Mouse (Mus musculus): ENCODE measurements around the gene Utp15. TPM values are rescaled to one million over a fixed set of nuclear protein-coding genes. Genes with fewer than 3 reads are reported as not detected.

Utp15 gene
- total and polyA plus RNA-seq, 2 experiments from 2014 or later, result 24.7 to 26.0 TPM

DNA sequence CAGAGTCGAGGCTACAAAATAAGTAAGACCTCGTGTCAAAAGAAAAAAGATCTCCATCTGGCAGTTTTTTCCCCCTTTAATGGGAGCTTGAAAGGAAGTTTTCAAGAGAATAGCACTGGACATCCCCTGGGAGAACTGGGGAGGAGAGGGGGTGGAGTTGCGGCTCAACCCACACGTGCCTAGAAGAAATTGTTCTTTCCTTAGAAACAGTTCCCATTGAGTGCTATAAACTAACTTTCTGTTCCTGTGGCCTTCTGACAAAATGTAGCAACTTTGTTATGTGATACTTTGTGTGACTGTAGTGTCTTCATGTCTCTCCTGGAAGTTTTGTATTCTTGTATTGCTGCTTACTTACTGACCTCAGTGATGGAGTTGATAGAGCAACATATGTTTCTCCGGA lies 1.3 kb upstream of the Utp15 start:
- no peaks in the 10 kb centered on the region for H3K27me3 ChIP-seq (ENCODE audit: insufficient read depth, low read length)
- H3K4me3 ChIP-seq (ENCODE audit: low read depth, low read length), result peak overlapping the region; percentile 93
- 22% methylated on average over 5 of the region's 5 CpGs for WGBS
- H3K36me3 ChIP-seq (ENCODE audit: insufficient read depth, low read length), result peaks cover 9% of the 10 kb centered on the region; the same call in 1 of the 2 replicates
- TF ChIP-seq CTCF (IDR thresholded peaks at IDR 0.05), result no peak
- H3K9me3 ChIP-seq (ENCODE audit: low read length), result no peaks in the 10 kb centered on the region
- DNase-seq (ENCODE audit: low spot score), result peak; percentile 4
- H3K4me2 ChIP-seq (ENCODE audit: low read depth, low read length, poor library complexity, severe bottlenecking), result peak overlapping the region; percentile 81
- no peak overlapping the region for H3K27ac ChIP-seq (ENCODE audit: low read depth, low read length)
- peaks cover 4% of the 10 kb centered on the region; the same call in 1 of the 2 replicates for H3K4me1 ChIP-seq (ENCODE audit: insufficient read depth, low read length)
- ATAC-seq (ENCODE audit: low FRiP score), result no peak
- 0 out of 2 replicates have a peak overlapping the region, but pooled peaks have one; percentile 92 for H3K9ac ChIP-seq (replicated peaks; ENCODE audit: low read length, poor library complexity, severe bottlenecking)

DNA sequence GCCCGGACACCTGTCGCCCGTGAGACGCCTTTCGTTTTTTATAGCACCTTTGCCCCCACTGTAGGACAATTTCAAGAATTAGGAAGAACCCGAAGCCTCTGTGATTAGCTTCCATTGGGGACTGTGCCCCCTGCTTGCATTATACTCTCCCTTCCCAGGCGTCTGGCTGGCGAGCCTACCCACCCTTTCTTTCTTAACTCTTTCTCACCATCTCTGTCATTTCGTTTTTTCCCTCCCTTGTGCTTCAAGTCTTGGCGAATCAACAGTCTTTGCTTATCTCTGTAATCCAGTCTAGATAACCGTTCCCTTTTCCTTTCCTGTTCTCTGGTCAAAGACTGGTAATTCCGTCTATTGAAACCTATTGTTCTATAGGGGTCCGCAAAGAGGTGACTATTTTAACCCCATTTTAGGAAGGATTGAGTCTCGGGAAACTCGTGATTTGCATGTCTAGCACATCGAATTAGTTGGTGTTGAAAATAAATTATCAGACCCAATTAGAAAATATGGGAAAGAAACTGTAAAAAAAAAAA lies 682 bp upstream of the Utp15 start:
- Histone ChIP-seq H3K27me3 (ENCODE audit: insufficient read depth, low read length) (no peaks in the 10 kb centered on the region), H3K4me3 (ENCODE audit: low read depth, low read length) (peak overlapping the region; percentile 93), H3K27ac (ENCODE audit: low read depth, low read length) (peak overlapping the region; percentile 94), H3K4me1 (ENCODE audit: insufficient read depth, low read length) (peaks cover 4% of the 10 kb centered on the region; the same call in 1 of the 2 replicates), H3K9ac (replicated peaks; ENCODE audit: low read length, poor library complexity, severe bottlenecking) (peak overlapping the region; percentile 92), H3K4me2 (ENCODE audit: low read depth, low read length, poor library complexity, severe bottlenecking) (peak overlapping the region; percentile 81), H3K36me3 (ENCODE audit: insufficient read depth, low read length) (peaks cover 9% of the 10 kb centered on the region; the same call in 1 of the 2 replicates), H3K9me3 (ENCODE audit: low read length) (no peaks in the 10 kb centered on the region)
- no peak for TF ChIP-seq CTCF (IDR thresholded peaks at IDR 0.05)
- 1% methylated on average over 13 of the region's 16 CpGs for WGBS
- DNase-seq (ENCODE audit: low spot score) (peak; percentile 5), ATAC-seq (ENCODE audit: low FRiP score) (peak; percentile 48; the same call in 1 of the 2 replicates)

DNA sequence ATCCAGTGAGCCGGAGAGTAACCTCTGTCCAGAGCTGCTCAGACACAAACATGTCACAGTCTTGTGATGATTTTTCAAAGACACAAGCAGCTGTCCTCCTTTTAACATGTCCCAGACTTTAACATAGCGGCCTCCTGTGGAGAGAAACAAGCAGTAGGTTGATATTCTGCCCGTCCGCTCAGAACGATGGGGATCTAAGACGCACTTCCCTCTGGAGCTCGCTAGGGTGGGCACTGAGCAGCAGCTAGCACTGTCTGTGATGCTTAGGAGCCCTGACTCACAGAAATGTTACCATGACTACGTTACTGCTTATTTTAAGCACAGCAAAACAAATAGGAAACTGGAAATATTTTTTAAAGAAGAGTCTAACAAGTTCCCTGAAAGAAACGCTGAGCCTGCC lies 7.9 kb downstream of the Utp15 start:
- no peak for ATAC-seq (ENCODE audit: low FRiP score)
- Histone ChIP-seq H3K4me1 (ENCODE audit: insufficient read depth, low read length) (no peaks in the 10 kb centered on the region), H3K9ac (replicated peaks; ENCODE audit: low read length, poor library complexity, severe bottlenecking) (no peak overlapping the region), H3K4me3 (ENCODE audit: low read depth, low read length) (no peak overlapping the region), H3K4me2 (ENCODE audit: low read depth, low read length, poor library complexity, severe bottlenecking) (no peak overlapping the region), H3K36me3 (ENCODE audit: insufficient read depth, low read length) (peaks cover 55% of the 10 kb centered on the region), H3K9me3 (ENCODE audit: low read length) (no peaks in the 10 kb centered on the region), H3K27ac (ENCODE audit: low read depth, low read length) (no peak overlapping the region), H3K27me3 (ENCODE audit: insufficient read depth, low read length) (no peaks in the 10 kb centered on the region)
- TF ChIP-seq CTCF (IDR thresholded peaks at IDR 0.05), result peak; percentile 42
- peak; percentile 19 for DNase-seq (ENCODE audit: low spot score)
- 71% methylated on average over 9 of the region's 9 CpGs for WGBS

DNA sequence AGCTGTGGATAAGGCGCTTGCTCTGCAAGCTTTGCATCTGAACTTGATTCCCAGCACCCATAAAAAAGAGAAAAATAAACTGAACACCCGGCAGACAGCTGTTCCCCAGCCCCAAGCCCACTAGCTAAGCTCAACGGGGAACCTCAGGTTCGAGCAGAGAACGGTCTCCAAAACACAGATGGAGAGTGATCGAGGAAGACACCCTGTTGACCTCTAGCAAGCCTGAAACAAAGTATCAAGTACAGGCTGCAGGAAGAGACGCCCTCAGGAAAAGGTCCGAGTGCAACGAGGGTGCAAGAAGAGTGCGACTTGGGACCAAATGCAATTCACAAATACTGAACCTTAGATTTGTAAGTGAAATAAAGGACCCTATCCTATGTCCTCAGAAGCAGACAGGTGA lies 13.2 kb downstream of the Utp15 start:
- no peak overlapping the region for H3K4me2 ChIP-seq (ENCODE audit: low read depth, low read length, poor library complexity, severe bottlenecking)
- DNase-seq (ENCODE audit: low spot score), result no peak
- H3K27me3 ChIP-seq (ENCODE audit: insufficient read depth, low read length), result no peaks in the 10 kb centered on the region
- H3K27ac ChIP-seq (ENCODE audit: low read depth, low read length), result no peak overlapping the region
- H3K4me3 ChIP-seq (ENCODE audit: low read depth, low read length), result no peak overlapping the region
- no peak for TF ChIP-seq CTCF (IDR thresholded peaks at IDR 0.05)
- no peak overlapping the region for H3K9ac ChIP-seq (replicated peaks; ENCODE audit: low read length, poor library complexity, severe bottlenecking)
- no peak for ATAC-seq (ENCODE audit: low FRiP score)
- H3K36me3 ChIP-seq (ENCODE audit: insufficient read depth, low read length), result peaks cover 48% of the 10 kb centered on the region
- 94% methylated on average over 10 of the region's 10 CpGs for WGBS
- no peaks in the 10 kb centered on the region for H3K4me1 ChIP-seq (ENCODE audit: insufficient read depth, low read length)
- no peaks in the 10 kb centered on the region for H3K9me3 ChIP-seq (ENCODE audit: low read length)

DNA sequence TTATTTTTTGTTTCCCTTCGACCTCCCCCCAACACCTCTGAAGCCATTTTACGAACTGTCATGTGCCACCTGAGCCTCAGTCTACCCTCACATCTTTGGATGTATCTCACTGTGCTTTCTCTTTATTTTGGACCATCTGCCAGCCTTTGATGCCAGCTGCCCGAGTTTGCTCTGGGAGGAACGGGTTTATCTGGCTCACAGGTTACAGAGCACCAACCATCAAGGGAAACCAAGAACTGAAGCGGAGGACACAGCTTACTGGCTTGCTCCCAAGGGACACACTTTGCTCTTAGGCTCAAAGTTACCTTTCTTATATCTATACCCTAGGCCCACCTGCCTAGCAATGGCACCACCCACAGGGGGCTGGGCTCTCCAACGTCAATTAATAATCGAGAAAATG lies 17.5 kb downstream of the Utp15 start:
- Histone ChIP-seq H3K27ac (ENCODE audit: low read depth, low read length) (no peak overlapping the region), H3K36me3 (ENCODE audit: insufficient read depth, low read length) (peaks cover 20% of the 10 kb centered on the region), H3K9me3 (ENCODE audit: low read length) (no peaks in the 10 kb centered on the region), H3K4me3 (ENCODE audit: low read depth, low read length) (no peak overlapping the region), H3K9ac (replicated peaks; ENCODE audit: low read length, poor library complexity, severe bottlenecking) (no peak overlapping the region), H3K4me1 (ENCODE audit: insufficient read depth, low read length) (no peaks in the 10 kb centered on the region), H3K4me2 (ENCODE audit: low read depth, low read length, poor library complexity, severe bottlenecking) (no peak overlapping the region), H3K27me3 (ENCODE audit: insufficient read depth, low read length) (no peaks in the 10 kb centered on the region)
- TF ChIP-seq CTCF (IDR thresholded peaks at IDR 0.05), result no peak
- no peak for DNase-seq (ENCODE audit: low spot score)
- ATAC-seq (ENCODE audit: low FRiP score), result no peak; the same call in 1 of the 2 replicates
- 66% methylated on average over 7 of the region's 7 CpGs for WGBS

DNA sequence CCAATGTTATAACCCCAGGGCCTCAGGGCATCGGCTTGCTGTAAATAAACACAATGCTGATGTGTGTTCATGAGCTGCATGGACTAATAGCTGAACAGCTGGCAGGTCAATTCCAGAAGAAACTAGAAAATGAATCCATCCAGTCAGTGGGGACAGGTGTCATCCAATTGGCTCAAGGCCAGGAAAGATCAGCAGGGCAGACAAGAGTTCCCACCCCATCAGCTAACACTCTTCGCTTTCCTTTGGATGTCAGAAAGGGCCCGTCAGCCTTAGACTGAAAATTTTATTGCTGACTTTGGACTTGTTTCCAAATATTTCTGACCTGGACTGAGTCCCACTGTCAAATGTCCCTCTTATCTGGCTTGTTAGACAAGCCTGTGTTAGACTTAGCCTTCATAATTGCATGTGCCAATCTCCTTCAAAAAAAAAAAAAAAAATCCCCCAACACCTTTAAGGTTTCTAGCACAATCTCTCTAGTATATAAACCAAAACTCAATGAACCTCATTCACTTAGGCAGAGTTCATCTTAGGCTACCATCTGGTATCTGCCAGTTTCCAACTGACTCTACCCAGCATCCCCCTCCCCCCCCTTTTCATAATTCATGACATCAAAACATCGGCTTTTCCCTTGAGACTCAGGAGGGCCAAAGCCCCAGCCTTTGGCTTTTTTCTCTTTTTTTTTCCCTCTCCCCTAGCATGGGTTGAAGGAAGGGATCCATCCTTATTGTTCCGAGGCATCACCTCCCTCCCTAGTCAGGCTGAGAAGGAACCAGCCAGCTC lies 18.1 kb downstream of the Utp15 start:
- DNase-seq (ENCODE audit: low spot score) (peak; percentile 28), ATAC-seq (ENCODE audit: low FRiP score) (no peak)
- Histone ChIP-seq H3K4me2 (ENCODE audit: low read depth, low read length, poor library complexity, severe bottlenecking) (no peak overlapping the region), H3K4me1 (ENCODE audit: insufficient read depth, low read length) (no peaks in the 10 kb centered on the region), H3K9ac (replicated peaks; ENCODE audit: low read length, poor library complexity, severe bottlenecking) (no peak overlapping the region), H3K9me3 (ENCODE audit: low read length) (no peaks in the 10 kb centered on the region), H3K27me3 (ENCODE audit: insufficient read depth, low read length) (no peaks in the 10 kb centered on the region), H3K4me3 (ENCODE audit: low read depth, low read length) (no peak overlapping the region), H3K27ac (ENCODE audit: low read depth, low read length) (no peak overlapping the region), H3K36me3 (ENCODE audit: insufficient read depth, low read length) (peaks cover 14% of the 10 kb centered on the region; the same call in 1 of the 2 replicates)
- no peak for TF ChIP-seq CTCF (IDR thresholded peaks at IDR 0.05)
- WGBS, result 56% methylated on average over 5 of the region's 5 CpGs
